Mouse (Mus musculus): ENCODE measurements around the gene Csmd2.

- TF ChIP-seq CTCF (IDR thresholded peaks at IDR 0.05; ENCODE audit: insufficient read depth, low read length) (no peak), POLR2A (IDR thresholded peaks at IDR 0.05; ENCODE audit: borderline replicate concordance, extremely low read depth, low read depth, low read length) (no peak)
Observed at GRCm38 (mm10) chr4:128550756-128551155, 563.1 kb downstream of the Csmd2 start.

Data from lung, adult 2 months (tissue).